Mouse (Mus musculus) adrenal gland, postnatal 10 days (tissue): ENCODE results near the gene C1qtnf5. TPM values are rescaled to one million over a fixed set of nuclear protein-coding genes. Genes with fewer than 3 reads are reported as not detected.
"Not testable (repeated sequence)": the region's sequence is repeated elsewhere in the genome, so short reads cannot be mapped to it uniquely, and the experiment has no call there.

Source experiments
- DNase-seq: peaks from one replicate; pipeline ENCODE4 v3.0.0; 2021; ENCODE audit warnings: mixed read lengths
- total RNA-seq, 2 experiments: library from RNA; stranded (reverse); gene quantifications; 2 replicates each; pipeline ENCODE4 v1.2.3; 2021

Gene C1qtnf5
- total RNA-seq, 2 experiments from 2014 or later = 16.7 to 21.9 TPM

DNA sequence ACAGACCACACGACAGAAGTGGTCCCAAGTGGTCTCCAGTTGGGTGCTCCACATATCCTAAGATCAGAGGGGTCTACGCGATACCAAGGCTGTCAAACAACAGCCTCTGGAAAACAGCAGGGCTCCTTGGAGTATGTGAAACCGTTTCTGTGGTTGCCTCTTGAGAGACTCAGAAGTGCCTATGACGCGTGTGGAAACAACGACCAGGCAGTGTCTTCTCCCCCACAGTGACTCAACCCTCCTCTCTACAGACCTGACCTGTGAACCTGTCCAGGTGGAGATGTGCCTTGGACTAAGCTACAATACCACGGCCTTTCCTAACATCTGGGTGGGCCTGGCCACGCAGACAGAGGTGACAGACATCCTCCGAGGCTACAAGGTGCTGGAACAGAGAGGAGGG, 1.3 kb upstream of the C1qtnf5 start:
- no peak for DNase-seq

GRCm38 (mm10) chr9:44106182-44106581, 863 bp upstream of the C1qtnf5 start:
- DNase-seq = no peak

- DNase-seq = no peak
Observed at GRCm38 (mm10) chr9:44106596-44106995, 449 bp upstream of the C1qtnf5 start.

DNA sequence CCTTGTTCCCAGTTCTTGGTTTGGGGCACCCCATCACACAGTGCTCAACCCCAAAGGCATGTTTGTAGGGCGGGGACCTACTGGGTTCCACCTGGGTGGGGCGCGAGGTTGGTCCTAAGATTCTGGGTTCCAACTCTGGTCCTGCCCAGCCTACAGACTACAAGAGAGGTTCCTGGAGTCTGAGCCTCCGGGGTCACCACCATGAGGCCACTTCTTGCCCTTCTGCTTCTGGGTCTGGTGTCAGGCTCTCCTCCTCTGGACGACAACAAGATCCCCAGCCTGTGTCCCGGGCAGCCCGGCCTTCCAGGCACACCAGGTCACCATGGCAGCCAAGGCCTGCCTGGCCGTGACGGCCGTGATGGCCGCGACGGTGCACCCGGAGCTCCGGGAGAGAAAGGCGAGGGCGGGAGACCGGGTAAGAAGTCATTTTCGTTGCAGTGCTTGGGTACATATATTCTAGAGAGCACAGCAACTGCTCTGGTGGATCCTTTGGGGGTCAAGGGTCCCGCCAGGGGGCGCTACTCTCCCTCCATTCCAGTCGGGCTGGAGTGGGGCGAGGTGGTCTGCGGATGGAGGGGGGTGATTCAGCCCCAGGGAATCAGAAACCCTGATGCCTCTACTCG, 623 bp downstream of the C1qtnf5 start:
- DNase-seq = peak; percentile 77

GRCm38 (mm10) chr9:44108269-44109055, 1.4 kb downstream of the C1qtnf5 start:
- no peak for DNase-seq

- peak; percentile 87 for DNase-seq
Observed at GRCm38 (mm10) chr9:44109360-44110095, 2.5 kb downstream of the C1qtnf5 start.

- not testable (repeated sequence) for DNase-seq
Observed at GRCm38 (mm10) chr9:44111909-44112308, 4.9 kb downstream of the C1qtnf5 start.

DNA sequence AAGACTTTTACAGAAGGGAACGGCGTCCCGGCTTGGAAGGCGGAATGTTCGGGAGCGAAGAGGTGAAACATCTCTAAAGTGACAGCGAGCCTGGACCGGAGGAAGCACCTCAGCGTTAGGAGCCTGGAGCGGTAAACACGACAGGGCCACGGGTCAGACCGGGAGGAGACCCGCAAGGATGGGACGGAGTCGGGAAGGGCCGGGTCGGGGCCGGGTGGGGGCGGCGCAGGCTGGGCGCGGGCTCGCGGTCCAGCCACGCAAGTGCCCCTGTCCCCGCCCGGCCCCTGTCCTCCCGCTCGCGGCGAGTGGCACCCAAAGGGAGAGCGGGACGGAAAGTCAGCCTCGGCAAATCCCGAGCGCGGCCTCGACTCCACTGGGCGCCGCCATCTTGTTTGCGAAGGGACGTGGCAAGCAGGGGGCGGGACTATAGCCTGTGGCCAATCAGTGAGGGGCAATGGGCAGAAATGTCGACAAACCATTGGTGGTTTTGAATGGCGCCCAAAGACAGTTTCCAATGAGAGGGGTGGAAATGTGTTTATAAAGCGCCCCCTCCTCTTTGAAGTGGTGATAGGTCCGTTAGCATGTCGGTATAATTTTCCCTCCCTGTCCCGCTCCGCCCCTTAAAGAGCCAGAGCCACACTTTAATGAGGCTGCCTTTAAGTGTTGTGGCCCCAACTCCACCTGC, 6.2 kb downstream of the C1qtnf5 start, which contains the start of the genes Gm49380 and Rnf26:
Gene Gm49380, minus strand, starts transcription at position 396 of the 685 bp plus-strand sequence.
Gene Rnf26, minus strand, starts transcription at position 413 of the 685 bp plus-strand sequence.
- DNase-seq = peak; percentile 96

DNA sequence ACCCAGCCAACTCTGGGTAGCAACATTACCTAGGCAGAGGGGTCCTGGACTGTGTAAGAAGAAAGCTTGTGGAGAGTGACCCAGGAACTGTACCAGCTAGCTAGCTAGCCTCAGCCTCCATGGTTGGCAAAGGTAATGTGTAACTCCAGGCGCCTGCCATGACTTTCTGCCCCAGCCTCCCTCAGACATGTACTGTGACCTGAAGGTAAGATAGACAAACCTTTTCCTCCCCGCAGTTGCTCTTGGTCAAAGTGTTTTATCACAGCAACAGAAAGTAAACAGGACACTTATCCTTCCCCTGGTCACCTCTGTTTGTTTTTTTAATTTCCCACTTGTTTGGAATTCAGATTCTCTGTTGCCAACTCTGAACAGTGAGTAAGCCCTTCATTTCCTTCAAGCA, 7.4 kb downstream of the C1qtnf5 start:
- no peak for DNase-seq

- DNase-seq = no peak
Observed at GRCm38 (mm10) chr9:44115599-44115998, 8.6 kb downstream of the C1qtnf5 start.

DNA sequence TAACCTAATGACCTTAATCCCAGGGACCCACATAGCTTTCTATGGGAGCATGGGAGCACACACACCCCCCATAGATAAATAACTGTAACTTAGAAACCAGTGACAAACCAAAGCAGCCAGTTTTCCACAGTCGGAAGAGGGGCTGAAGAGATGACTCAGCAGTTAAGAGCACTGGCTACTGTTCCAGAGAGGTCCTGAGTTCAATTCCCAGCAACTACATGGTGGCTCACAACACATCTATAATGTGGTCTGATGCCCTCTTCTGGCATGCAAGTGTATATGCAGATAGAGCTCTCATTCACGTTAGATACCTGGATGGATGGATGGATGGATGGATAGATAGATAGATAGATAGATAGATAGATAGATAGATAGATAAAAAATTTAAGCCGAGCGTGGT, 9.1 kb downstream of the C1qtnf5 start:
- DNase-seq = no peak

GRCm38 (mm10) chr9:44119011-44119410, 12.0 kb downstream of the C1qtnf5 start:
- peak; percentile 70 for DNase-seq

GRCm38 (mm10) chr9:44119948-44120465, 13.0 kb downstream of the C1qtnf5 start:
- no peak for DNase-seq

- no peak for DNase-seq
Observed at GRCm38 (mm10) chr9:44124317-44124716, 17.3 kb downstream of the C1qtnf5 start.

GRCm38 (mm10) chr9:44125026-44125425, 18.0 kb downstream of the C1qtnf5 start:
- DNase-seq = no peak

- peak; percentile 90 for DNase-seq
Observed at GRCm38 (mm10) chr9:44125546-44126428, 18.7 kb downstream of the C1qtnf5 start.

GRCm38 (mm10) chr9:44126746-44127145, 19.7 kb downstream of the C1qtnf5 start:
- no peak for DNase-seq

DNA sequence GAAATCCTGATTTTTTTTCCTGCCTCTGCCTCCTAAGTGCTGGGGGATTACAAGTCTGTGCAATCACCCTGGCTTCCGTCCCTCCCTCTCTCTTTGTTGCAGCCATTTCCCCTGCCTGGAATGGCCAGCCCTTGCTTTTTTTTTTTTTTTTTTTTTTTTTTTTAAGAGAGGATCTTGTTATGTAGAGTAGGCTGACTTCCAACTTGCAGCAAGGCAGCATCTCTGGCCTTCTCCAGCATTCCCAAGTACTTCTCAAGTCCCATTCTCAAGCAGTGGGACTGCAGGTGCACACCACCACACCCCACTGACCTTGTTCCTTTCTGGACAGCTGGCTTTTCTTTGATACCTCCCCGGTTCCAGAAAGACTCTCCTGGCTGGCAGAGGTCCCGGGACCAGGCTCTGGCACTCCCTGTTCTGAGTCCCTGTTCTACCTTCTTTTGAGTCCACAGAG, 20.3 kb downstream of the C1qtnf5 start:
- peak; percentile 45 for DNase-seq

GRCm38 (mm10) chr9:44129633-44130032, 22.6 kb downstream of the C1qtnf5 start:
- no peak for DNase-seq

- DNase-seq = peak; percentile 77
Observed at GRCm38 (mm10) chr9:44130034-44130433, 23.0 kb downstream of the C1qtnf5 start.
